In the genomic region with DNA sequence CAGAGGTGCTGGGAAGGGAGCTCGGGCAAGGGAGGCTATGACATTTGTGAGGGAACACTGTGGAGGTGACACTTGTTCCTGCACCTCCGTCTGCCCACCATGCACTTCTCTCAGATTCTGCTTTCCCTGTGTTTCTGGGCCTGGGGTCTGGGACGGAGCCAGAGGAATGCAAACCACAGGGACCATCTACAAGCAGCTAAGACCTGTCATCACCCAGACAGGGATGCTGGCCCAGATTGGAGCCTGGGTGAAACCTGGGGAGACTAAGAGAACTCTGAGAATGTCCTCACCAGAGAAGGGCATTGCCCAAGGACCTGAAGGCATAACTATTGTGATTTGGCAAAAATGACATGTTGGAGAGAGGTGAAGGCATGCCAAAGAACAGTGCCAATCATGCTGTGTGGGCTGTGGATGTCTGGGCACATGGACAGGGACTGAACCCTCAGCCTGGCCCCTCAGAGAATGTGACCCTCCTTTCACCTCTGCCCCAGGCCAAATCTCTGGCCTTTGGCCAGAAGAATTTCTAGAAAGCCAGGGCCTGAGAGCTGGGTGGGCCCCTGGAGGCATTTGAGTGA, we compare ENCODE assay signal across 19 mouse cellular contexts. TPM values are rescaled to one million over a fixed set of nuclear protein-coding genes. Genes with fewer than 3 reads are reported as not detected.
DNase-seq lines count a peak whose midpoint lies in the region; ATAC-seq lines count a peak whose summit lies in the region.
"Had no signal": no experiment of that assay in that cellular context is flagged by ENCODE, and none has a peak within 500 bp of the region (broad histone marks: within the 10 kb centered on the region; RNA-seq: fewer than 3 reads in every experiment).

No protein-coding gene starts in this region.

- 0 out of 2 replicates have a peak overlapping the region, but pooled peaks have one; percentile 4 for H3K4me2 ChIP-seq in heart, embryonic 11.5 days
- H3K4me2 ChIP-seq in hindbrain, embryonic 13.5 days, result no peak overlapping the region
- no peak overlapping the region for H3K4me2 ChIP-seq in hindbrain, embryonic 11.5 days (replicated peaks; ENCODE audit: low read depth, low read length)
- H3K4me2 ChIP-seq: embryonic facial prominence, embryonic 15.5 days; hindbrain, embryonic 15.5 days; neural tube, embryonic 13.5 days had no signal

- H3K27ac ChIP-seq in heart, embryonic 11.5 days (ENCODE audit: low read depth, low read length), result peak overlapping the region; percentile 47; the same call in 1 of the 2 replicates
- no peak overlapping the region for H3K27ac ChIP-seq in hindbrain, embryonic 13.5 days
- no peak overlapping the region for H3K27ac ChIP-seq in hindbrain, embryonic 11.5 days (ENCODE audit: low read depth, low read length)
- H3K27ac ChIP-seq: embryonic facial prominence, embryonic 15.5 days; hindbrain, embryonic 15.5 days; midbrain, embryonic 10.5 days had no signal

- peak; percentile 25 for DNase-seq in adrenal gland, postnatal 14 days
- DNase-seq in adrenal gland, postnatal 10 days, result no peak
- no peak for DNase-seq in heart, adult 11 months
- no peak for DNase-seq in hindbrain, embryonic 11.5 days (ENCODE audit: low spot score)
- DNase-seq in cerebellum, postnatal 10 days, result peak; percentile 77 to 80
- DNase-seq: adrenal gland, adult 8-10 months; gastrocnemius, postnatal 25 days; liver; liver, postnatal 0 days; lung, postnatal 14 days; right cerebral cortex, postnatal 4 days had no signal

- no peaks in the 10 kb centered on the region for H3K27me3 ChIP-seq in heart, embryonic 11.5 days (ENCODE audit: control insufficient read depth, insufficient read depth, low read length)
- no peaks in the 10 kb centered on the region for H3K27me3 ChIP-seq in hindbrain, embryonic 13.5 days
- no peaks in the 10 kb centered on the region for H3K27me3 ChIP-seq in hindbrain, embryonic 11.5 days (ENCODE audit: control insufficient read depth, insufficient read depth, low read length)
- H3K27me3 ChIP-seq: embryonic facial prominence, embryonic 15.5 days; hindbrain, embryonic 15.5 days; neural tube, embryonic 13.5 days had no signal

- H3K9ac ChIP-seq in heart, embryonic 11.5 days (ENCODE audit: low read depth, low read length), result no peak overlapping the region
- peak overlapping the region; percentile 35; the same call in 1 of the 2 replicates for H3K9ac ChIP-seq in hindbrain, embryonic 13.5 days
- no peak overlapping the region for H3K9ac ChIP-seq in hindbrain, embryonic 11.5 days (ENCODE audit: low read depth, low read length)
- H3K9ac ChIP-seq: embryonic facial prominence, embryonic 15.5 days; hindbrain, embryonic 15.5 days; liver, postnatal 0 days; neural tube, embryonic 13.5 days had no signal

- WGBS in heart, embryonic 11.5 days (ENCODE audit: insufficient replicate concordance), result 28% methylated on average over 3 of the region's 3 CpGs
- 76% methylated on average over 3 of the region's 3 CpGs for WGBS in hindbrain, embryonic 13.5 days
- 70% methylated on average over 3 of the region's 3 CpGs for WGBS in hindbrain, embryonic 11.5 days

- no peak overlapping the region for H3K4me3 ChIP-seq in heart, embryonic 11.5 days (ENCODE audit: low read depth, low read length)
- no peak overlapping the region for H3K4me3 ChIP-seq in hindbrain, embryonic 13.5 days
- no peak overlapping the region for H3K4me3 ChIP-seq in hindbrain, embryonic 11.5 days (ENCODE audit: low read depth, low read length)
- H3K4me3 ChIP-seq: embryonic facial prominence, embryonic 15.5 days; hindbrain, embryonic 15.5 days; midbrain, embryonic 10.5 days; neural tube, embryonic 13.5 days had no signal

- H3K4me1 ChIP-seq in heart, embryonic 11.5 days (ENCODE audit: control insufficient read depth, insufficient read depth, low read length), result peaks cover 64% of the 10 kb centered on the region
- peaks cover 75% of the 10 kb centered on the region for H3K4me1 ChIP-seq in hindbrain, embryonic 13.5 days (replicated peaks)
- peaks cover 3% of the 10 kb centered on the region; the same call in 1 of the 2 replicates for H3K4me1 ChIP-seq in hindbrain, embryonic 11.5 days (replicated peaks; ENCODE audit: control insufficient read depth, insufficient read depth, low read length)

- no peak for ATAC-seq in heart, embryonic 11.5 days (replicated peaks; ENCODE audit: insufficient number of reproducible peaks, low FRiP score, low TSS enrichment)
- no peak for ATAC-seq in hindbrain, embryonic 13.5 days (ENCODE audit: low FRiP score)
- no peak for ATAC-seq in hindbrain, embryonic 11.5 days (ENCODE audit: low FRiP score)
- ATAC-seq in megakaryocyte progenitor cell, adult 5-6 weeks (replicated peaks; ENCODE audit: poor library complexity), result no peak
- ATAC-seq: intestine, postnatal 0 days; liver, postnatal 0 days had no signal

- no peaks in the 10 kb centered on the region for H3K9me3 ChIP-seq in heart, embryonic 11.5 days (replicated peaks; ENCODE audit: control insufficient read depth, low read length)
- H3K9me3 ChIP-seq in hindbrain, embryonic 13.5 days, result no peaks in the 10 kb centered on the region
- no peaks in the 10 kb centered on the region for H3K9me3 ChIP-seq in hindbrain, embryonic 11.5 days (ENCODE audit: control insufficient read depth, low read length)
- H3K9me3 ChIP-seq: embryonic facial prominence, embryonic 15.5 days; hindbrain, embryonic 15.5 days; midbrain, embryonic 10.5 days; neural tube, embryonic 13.5 days had no signal

- H3K36me3 ChIP-seq in heart, embryonic 11.5 days (ENCODE audit: control insufficient read depth, insufficient read depth, low read length), result no peaks in the 10 kb centered on the region
- peaks cover 8% of the 10 kb centered on the region; the same call in 1 of the 2 replicates for H3K36me3 ChIP-seq in hindbrain, embryonic 13.5 days
- no peaks in the 10 kb centered on the region for H3K36me3 ChIP-seq in hindbrain, embryonic 11.5 days (ENCODE audit: control insufficient read depth, insufficient read depth, low read length)
- H3K36me3 ChIP-seq: embryonic facial prominence, embryonic 15.5 days had no signal

RNA-seq across cellular contexts. Expression of a gene that starts 39.4 kb away (rescaled TPM):
- total RNA-seq in adrenal gland, postnatal 14 days (2021), result 54.6 and 70.5 TPM in 2 replicates
- 10 to 100 TPM; 67.9 to 90.2 TPM for total RNA-seq in adrenal gland, postnatal 10 days (2021)
- 2,229 and 2,268 TPM in 2 replicates for polyA plus RNA-seq in heart, embryonic 11.5 days (2014; fragmentation: Nextera tagmentation; extraction: Ambion mirVana)
- 39.1 and 53.3 TPM in 2 replicates for polyA plus RNA-seq in hindbrain, embryonic 13.5 days (2015; fragmentation: Nextera tagmentation; extraction: Ambion mirVana)
- polyA plus RNA-seq in hindbrain, embryonic 11.5 days (2014; fragmentation: Nextera tagmentation; extraction: Ambion mirVana), result 96.1 and 133 TPM in 2 replicates
- total RNA-seq in megakaryocyte progenitor cell, adult 5-6 weeks (2015), result not detected in 2 replicates
- not detected in 2 replicates for total RNA-seq in megakaryocyte progenitor cell, adult 5-6 weeks (2017)

Comparison
In these comparisons a context has a peak if more than half of its experiments do, and no peak if none do; other contexts are left out.
1. DNase-seq: peak in adrenal gland, postnatal 14 days (single experiment) and cerebellum, postnatal 10 days (2 of 2); none in adrenal gland, postnatal 10 days (single experiment), heart, adult 11 months (single experiment) and hindbrain, embryonic 11.5 days (single experiment).
2. RNA of a gene that starts 39.4 kb away (total RNA-seq): 67.9 to 90.2 TPM in adrenal gland, postnatal 10 days and 54.6 to 70.5 TPM in adrenal gland, postnatal 14 days; not detected in megakaryocyte progenitor cell, adult 5-6 weeks; every median in the first group is over 10 times any median in the second.